Mouse (Mus musculus) activated CD4-positive, CD25-positive, alpha-beta regulatory T cell, adult 4 months (primary cell): Measurements from ENCODE around the gene Rbms3. TPM values are rescaled to one million over a fixed set of nuclear protein-coding genes. Genes with fewer than 3 reads are reported as not detected.

Source experiments
- ATAC-seq: one replicate; pipeline ENCODE4 v1.8.0; 2017
- polyA plus RNA-seq, 2 experiments: library from polyadenylated mRNA; unstranded; fragments of 100-300 nt; shearing (Covaris generic); gene quantifications; one replicate each; pipeline ENCODE4 v1.2.1; 2017

Rbms3 gene
- polyA plus RNA-seq, 2 experiments from 2014 or later: not detected

GRCm38 (mm10) chr9:117250831-117251165 lies 378.9 kb downstream of the Rbms3 start:
- ATAC-seq: no peak

GRCm38 (mm10) chr9:117250036-117250830 lies 379.5 kb downstream of the Rbms3 start:
- no peak for ATAC-seq

GRCm38 (mm10) chr9:117247311-117247980 lies 382.3 kb downstream of the Rbms3 start:
- ATAC-seq: no peak

GRCm38 (mm10) chr9:117246173-117246572 lies 383.5 kb downstream of the Rbms3 start:
- ATAC-seq: no peak

GRCm38 (mm10) chr9:117243365-117243764 lies 386.3 kb downstream of the Rbms3 start:
- ATAC-seq: no peak

- no peak for ATAC-seq
Observed at GRCm38 (mm10) chr9:117234726-117235075, 395.0 kb downstream of the Rbms3 start.

GRCm38 (mm10) chr9:117234065-117234725 lies 395.5 kb downstream of the Rbms3 start:
- no peak for ATAC-seq

- ATAC-seq: no peak
Observed at GRCm38 (mm10) chr9:117222741-117223140, 407.0 kb downstream of the Rbms3 start.

GRCm38 (mm10) chr9:117221481-117221880 lies 408.2 kb downstream of the Rbms3 start:
- no peak for ATAC-seq

GRCm38 (mm10) chr9:117216026-117216755 lies 413.5 kb downstream of the Rbms3 start:
- no peak for ATAC-seq

- ATAC-seq: no peak
Observed at GRCm38 (mm10) chr9:117212023-117212422, 417.7 kb downstream of the Rbms3 start.

- ATAC-seq: no peak
Observed at GRCm38 (mm10) chr9:117210344-117210743, 419.4 kb downstream of the Rbms3 start.

- ATAC-seq: no peak
Observed at GRCm38 (mm10) chr9:117205395-117205794, 424.3 kb downstream of the Rbms3 start.

- no peak for ATAC-seq
Observed at GRCm38 (mm10) chr9:117200067-117200658, 429.6 kb downstream of the Rbms3 start.

- ATAC-seq: no peak
Observed at GRCm38 (mm10) chr9:117197531-117197930, 432.2 kb downstream of the Rbms3 start.

- ATAC-seq: no peak
Observed at GRCm38 (mm10) chr9:117192565-117193540, 436.9 kb downstream of the Rbms3 start.

- ATAC-seq: no peak
Observed at GRCm38 (mm10) chr9:117192093-117192492, 437.6 kb downstream of the Rbms3 start.

GRCm38 (mm10) chr9:117188406-117188805 lies 441.3 kb downstream of the Rbms3 start:
- ATAC-seq: no peak

- ATAC-seq: no peak
Observed at GRCm38 (mm10) chr9:117187116-117188034, 442.3 kb downstream of the Rbms3 start.

GRCm38 (mm10) chr9:117180658-117181057 lies 449.1 kb downstream of the Rbms3 start:
- no peak for ATAC-seq
